Mouse (Mus musculus): ENCODE measurements around the gene Wt1.

The Wt1 gene

GRCm38 (mm10) chr2:105126279-105126678 lies at the start of gene Wt1:
Gene Wt1, plus strand, starts transcription at chr2:105126529.
- peak in 1 of 2 experiments; percentile 18 for DNase-seq

GRCm38 (mm10) chr2:105077151-105077550 lies 49.2 kb upstream of the Wt1 start:
- no peak for DNase-seq

DNA sequence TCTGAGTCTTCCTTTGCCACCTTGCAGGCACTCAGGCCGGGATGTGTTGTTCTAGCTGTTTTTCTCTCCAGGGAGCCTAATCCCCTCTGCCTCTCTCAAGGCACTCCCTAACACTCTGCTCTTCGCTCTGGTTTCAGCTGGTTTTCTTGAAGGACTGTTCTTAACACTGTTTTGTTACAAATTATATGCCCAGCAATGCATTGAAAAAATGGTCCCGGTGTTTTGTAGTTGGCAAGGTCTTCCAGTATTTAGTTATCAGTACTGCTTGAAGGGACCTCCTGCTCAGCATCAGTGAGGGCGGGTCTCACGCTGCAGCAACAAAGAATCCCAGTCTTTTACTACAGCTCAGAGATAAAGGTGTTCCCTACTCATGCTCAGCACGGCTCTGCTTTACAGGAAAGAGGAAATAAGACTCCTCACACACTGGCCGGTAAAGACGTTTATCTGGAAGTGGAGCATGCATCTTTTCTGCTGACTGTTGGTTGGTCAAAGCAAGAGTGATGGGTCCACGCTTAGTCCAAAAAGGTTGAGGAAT lies 44.0 kb upstream of the Wt1 start:
- no peak for DNase-seq

DNA sequence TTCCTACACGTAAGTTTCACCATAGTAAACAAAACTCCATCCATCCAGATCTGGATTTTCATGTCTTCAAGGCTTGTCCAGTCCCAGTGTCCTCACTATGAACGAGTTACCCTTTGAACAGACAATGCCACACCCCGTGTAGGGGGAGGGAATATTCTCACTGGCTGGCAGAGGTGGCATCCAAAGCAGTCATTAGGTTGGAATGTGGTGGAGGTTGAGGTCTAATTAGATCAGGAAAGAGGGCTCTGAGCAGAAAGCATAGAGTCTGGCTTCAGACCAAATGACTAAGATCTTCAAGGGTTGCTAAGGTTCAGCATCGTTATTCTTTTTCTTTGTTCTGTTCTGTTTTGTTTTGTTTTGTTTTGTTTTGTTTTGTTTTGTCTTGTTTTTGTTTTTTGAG lies 42.3 kb upstream of the Wt1 start:
- no peak for DNase-seq

- no peak for DNase-seq
Measured at GRCm38 (mm10) chr2:105086081-105086480, 40.2 kb upstream of the Wt1 start.

DNA sequence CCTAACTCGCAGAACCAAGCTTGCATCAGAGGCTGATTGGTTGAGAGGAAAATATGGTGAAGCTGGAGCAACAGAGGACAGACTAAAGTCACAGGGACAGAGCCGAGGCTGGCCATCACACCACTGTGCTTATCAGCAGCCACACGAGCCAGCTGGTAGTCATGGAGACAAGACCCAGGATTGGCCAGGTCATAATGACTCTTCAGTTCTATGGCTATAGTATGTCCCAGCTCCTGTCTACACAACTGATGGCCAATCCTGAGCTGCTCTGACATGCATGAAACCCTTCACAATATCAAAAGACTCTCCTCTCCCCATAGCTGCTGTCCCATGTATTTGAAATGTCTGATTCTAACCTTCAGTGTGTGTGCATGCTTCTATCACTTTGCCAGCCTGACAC lies 38.3 kb upstream of the Wt1 start:
- no peak for DNase-seq

GRCm38 (mm10) chr2:105089083-105089482 lies 37.2 kb upstream of the Wt1 start:
- DNase-seq: no peak

- DNase-seq: no peak
Measured at GRCm38 (mm10) chr2:105089581-105090508, 36.5 kb upstream of the Wt1 start.

- DNase-seq: no peak
Measured at GRCm38 (mm10) chr2:105090991-105091390, 35.3 kb upstream of the Wt1 start.

DNA sequence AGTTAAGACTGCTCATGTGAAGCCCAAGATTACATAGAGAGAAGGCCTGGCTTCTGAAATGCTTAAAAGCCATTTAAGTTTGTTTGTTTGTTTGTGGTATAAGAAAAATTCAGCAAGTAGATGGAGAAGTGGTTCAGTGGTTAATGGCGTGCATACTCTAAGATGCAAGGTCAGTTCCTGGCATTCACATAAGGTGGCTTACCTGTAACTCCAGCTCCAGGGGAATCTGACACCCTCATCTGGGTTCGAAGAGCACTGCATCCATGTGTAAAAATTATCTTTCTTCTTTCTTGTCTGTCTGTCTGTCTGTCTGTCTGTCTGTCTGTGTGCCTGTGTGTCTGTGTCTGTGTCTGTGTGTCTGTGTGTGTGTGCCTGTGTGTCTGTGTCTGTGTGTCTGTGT lies 34.6 kb upstream of the Wt1 start, which contains the start of gene Gm11060:
Gm11060 (plus strand) TSS at position 301 of the 400 bp plus-strand sequence.
- no peak for DNase-seq

DNA sequence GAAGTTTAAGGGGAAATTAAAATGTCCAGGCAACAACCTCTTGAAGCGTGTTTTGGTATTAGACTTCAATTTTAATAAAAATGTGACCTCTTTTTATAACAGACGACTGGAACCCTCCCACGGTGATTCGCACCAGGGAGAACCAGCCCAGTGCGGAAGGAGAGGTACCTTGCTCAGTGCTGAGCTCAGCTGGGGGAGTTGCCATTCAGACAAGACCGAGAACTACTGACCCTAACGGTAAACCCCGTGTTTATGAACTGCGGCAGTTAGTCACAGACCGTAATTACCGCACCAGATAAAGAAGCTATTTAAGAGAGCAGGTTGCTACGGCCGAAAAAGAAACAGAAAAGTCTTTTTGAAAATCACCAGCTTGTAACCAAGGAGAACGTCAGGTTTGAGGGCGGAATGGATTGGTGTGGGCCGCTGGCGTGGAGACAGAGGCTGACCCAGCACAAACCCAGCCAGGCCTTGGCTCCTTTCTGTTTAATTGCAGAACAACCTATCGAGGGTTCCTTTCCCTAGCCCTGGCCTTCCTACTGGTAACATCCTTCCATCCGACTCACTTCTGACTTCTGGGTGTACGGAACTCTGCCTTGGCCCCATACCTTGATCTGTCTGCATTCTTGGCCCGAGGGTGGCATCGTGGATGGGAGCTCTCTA lies 28.9 kb upstream of the Wt1 start:
- DNase-seq: no peak

GRCm38 (mm10) chr2:105099410-105099809 lies 26.9 kb upstream of the Wt1 start:
- no peak for DNase-seq

DNA sequence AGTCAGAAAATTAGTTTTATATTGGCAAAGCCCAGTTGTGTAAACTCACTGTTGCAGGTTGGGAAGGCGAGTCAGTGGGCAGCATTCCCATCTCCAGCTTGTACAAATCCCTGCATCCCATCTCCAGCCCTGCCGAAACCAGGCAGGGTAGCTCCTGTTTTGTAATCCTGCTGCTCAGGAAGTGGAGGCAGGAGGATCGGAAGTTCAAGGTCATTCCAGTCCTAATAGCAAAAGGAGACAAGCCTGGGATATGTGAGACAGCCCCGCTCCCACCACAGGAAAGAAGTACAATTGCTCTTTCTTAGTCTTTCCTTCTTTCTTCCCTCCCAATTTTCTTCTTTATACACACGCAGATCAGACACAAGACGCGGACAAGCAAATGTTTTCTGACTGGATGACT lies 25.8 kb upstream of the Wt1 start:
- no peak for DNase-seq

GRCm38 (mm10) chr2:105108703-105109158 lies 17.6 kb upstream of the Wt1 start:
- DNase-seq: no peak

GRCm38 (mm10) chr2:105114074-105114473 lies 12.3 kb upstream of the Wt1 start:
- DNase-seq: no peak

DNA sequence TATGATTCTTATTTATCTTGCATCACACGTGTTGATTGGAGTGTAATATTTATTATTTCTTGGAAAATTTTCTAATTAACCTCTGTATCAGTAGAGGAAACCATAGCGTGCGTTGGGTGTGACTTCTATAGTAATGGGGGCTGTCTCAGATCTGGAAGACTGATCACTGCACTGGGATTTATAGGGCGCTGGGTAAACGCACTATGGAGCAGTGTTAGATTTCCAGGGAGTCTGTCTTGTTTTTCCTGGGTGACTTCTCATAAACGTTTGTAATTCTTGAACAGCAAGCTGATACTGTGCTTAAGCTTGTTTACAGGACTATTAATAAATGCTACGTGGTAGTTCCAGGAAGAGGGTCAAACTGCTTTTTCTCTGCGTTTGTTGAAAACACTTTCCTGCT lies 8.7 kb upstream of the Wt1 start:
- DNase-seq: no peak

DNA sequence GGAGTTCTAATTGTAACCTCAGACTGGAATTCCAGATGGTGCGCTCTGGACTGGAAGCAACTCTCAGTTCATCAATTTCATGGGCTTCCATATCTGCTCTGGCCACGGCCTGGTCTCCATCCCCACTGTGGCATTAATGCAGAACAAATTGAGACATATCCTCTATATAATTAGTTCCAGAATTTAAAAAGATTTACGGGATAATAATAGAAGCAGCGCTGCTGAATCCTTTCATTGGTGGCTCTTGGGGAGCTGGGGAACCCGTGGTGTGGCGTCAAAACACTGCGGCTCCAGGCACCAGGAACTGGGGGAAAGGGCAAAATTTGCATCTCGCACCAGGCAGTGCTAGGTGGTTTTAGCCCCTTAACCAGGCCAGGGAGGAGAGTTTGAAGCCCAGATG lies 4.1 kb upstream of the Wt1 start:
- no peak for DNase-seq

GRCm38 (mm10) chr2:105122886-105123285 lies 3.4 kb upstream of the Wt1 start:
- DNase-seq: no peak

DNA sequence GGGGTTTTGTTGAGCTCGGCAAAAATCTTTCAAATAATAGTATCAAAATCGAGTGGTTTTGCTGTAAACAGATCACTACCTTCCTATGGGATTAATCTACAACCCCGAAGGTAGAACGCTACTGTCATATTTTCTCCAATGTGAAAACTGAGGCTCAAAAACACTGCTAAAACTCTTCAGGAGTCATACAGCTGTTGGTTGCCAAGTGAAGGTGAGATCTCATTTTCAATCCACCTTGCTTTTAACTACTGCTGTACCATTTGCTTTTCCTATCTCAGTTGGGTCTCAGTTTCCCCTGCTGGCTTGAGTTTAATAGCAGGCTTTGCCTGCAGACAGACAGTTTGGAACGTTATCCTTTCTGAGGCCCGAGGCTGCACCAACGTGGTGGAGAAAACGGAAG lies 2.9 kb upstream of the Wt1 start:
- no peak for DNase-seq

DNA sequence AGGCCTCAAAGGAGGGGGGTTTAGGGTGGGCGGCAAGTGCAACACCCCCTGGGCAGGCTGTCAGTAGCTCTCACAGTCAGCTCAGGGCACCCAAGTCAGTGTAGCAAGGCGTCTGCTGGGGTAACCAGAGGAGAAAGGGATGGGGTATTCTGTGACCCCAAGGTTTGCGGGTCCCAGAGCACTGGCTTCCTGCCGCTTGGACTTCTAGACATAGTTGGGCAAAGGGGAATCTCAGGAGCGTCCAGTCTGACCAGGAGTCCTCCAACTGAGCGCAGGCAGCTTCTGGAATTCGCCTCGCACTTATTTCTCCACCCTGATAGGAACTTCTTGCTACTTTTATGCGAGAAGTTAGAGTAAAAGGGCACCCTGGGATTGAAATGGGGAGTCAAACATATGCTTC lies 2.4 kb upstream of the Wt1 start:
- DNase-seq: no peak

DNA sequence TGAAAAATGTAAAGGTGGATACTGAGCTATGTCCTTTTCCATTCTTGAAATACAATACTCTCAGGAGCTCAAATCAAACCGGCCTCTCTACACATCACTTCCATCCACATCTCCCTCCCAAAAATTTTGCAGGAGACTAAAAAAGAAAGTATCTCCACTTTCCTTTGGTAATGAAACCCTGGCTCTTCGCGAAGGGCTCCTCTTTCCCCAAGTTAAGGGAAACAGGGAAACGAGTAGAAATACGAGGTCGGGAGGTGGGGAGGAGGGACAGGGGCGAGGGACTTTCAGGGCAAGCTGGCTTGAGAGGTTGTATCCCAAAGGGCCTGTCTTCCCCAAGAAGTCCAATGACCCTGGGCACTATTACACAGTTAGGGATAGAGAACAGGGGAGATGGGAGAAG lies 1.9 kb upstream of the Wt1 start:
- no peak for DNase-seq

- no peak for DNase-seq
Measured at GRCm38 (mm10) chr2:105125205-105125604, 1.1 kb upstream of the Wt1 start.

- DNase-seq: no peak
Measured at GRCm38 (mm10) chr2:105125641-105126040, 688 bp upstream of the Wt1 start.

Measured in thymus, adult 18-20 months (tissue).